ENCODE assay signal across 10 mouse cellular contexts in the genomic region with DNA sequence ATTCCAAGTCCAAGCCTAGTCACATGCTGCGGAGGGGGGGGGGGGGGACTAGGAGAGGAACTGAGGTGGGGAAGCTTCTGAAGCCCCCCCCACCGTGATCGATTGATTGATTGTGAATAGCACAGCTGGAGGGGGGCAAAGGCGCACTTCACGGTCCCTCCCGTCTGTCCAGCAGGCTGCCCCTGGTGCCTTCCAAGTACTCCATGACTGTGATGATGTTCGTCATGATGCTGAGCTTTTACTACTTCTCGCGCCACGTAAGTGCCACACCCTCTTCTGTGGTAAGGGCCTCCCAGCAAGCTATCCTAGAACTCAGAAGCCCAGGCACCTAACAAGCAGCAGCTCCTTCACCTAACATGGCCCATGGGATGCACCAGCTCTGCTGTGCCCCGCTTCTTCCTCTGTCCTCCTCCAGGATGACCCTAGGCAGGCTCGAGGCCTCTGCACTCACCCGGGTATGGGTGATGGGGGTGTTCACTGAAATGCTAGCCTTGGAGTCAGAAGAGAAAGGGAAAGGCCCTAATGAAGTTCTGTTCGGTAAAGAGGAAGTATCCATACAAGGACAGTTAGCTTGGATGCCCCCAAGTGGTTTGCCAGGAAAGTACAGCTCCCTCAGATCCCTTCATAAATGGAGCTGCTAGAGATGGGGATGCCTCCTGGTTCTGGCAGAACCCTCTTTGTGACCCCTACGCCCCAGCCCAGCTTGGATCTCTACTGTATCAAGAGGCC. TPM values are rescaled to one million over a fixed set of nuclear protein-coding genes. Genes with fewer than 3 reads are reported as not detected.
DNase-seq lines count a peak whose midpoint lies in the region; ATAC-seq and TF ChIP-seq lines count a peak whose summit lies in the region.
"Had no signal": no experiment of that assay in that cellular context is flagged by ENCODE, and none has a peak within 500 bp of the region (broad histone marks: within the 10 kb centered on the region; RNA-seq: fewer than 3 reads in every experiment).

No protein-coding gene starts in this region.

- H3K36me3 ChIP-seq in liver, embryonic 11.5 days (ENCODE audit: control insufficient read depth, insufficient read depth, low read length) = peaks cover 9% of the 10 kb centered on the region; the same call in 1 of the 2 replicates
- H3K36me3 ChIP-seq in hindbrain, embryonic 14.5 days (replicated peaks; ENCODE audit: control insufficient read depth, insufficient read depth) = peaks cover 59% of the 10 kb centered on the region

- no peaks in the 10 kb centered on the region for H3K9me3 ChIP-seq in liver, embryonic 11.5 days (ENCODE audit: control insufficient read depth, low read length)
- no peaks in the 10 kb centered on the region for H3K9me3 ChIP-seq in hindbrain, embryonic 14.5 days (ENCODE audit: control insufficient read depth, low read length)
- H3K9me3 ChIP-seq: embryonic facial prominence, embryonic 13.5 days had no signal

- in situ Hi-C loops in Patski (cut with MboI; ENCODE audit: low pct_unique_long_range_greater_than_20kb) = loop anchor here (5.0 kb wide), 1 partner anchor 101 kb away; no protein-coding TSS in a partner anchor

- 82% methylated on average over 15 of the region's 15 CpGs for WGBS in liver, embryonic 11.5 days
- WGBS in hindbrain, embryonic 14.5 days = 75% methylated on average over 15 of the region's 15 CpGs

- H3K4me2 ChIP-seq in liver, embryonic 11.5 days = no peak overlapping the region
- H3K4me2 ChIP-seq in hindbrain, embryonic 14.5 days (replicated peaks) = no peak overlapping the region
- H3K4me2 ChIP-seq: embryonic facial prominence, embryonic 13.5 days had no signal

- no peak overlapping the region for H3K4me3 ChIP-seq in liver, embryonic 11.5 days (ENCODE audit: low read depth, low read length)
- no peak overlapping the region for H3K4me3 ChIP-seq in hindbrain, embryonic 14.5 days (replicated peaks; ENCODE audit: low read length)
- H3K4me3 ChIP-seq: embryonic facial prominence, embryonic 13.5 days; myocyte had no signal

- H3K9ac ChIP-seq in liver, embryonic 11.5 days (ENCODE audit: low read depth, low read length) = no peak overlapping the region
- no peak overlapping the region for H3K9ac ChIP-seq in hindbrain, embryonic 14.5 days
- H3K9ac ChIP-seq: embryonic facial prominence, embryonic 13.5 days had no signal

- H3K4me1 ChIP-seq in liver, embryonic 11.5 days (replicated peaks; ENCODE audit: control insufficient read depth, insufficient read depth, low read length) = no peaks in the 10 kb centered on the region
- no peaks in the 10 kb centered on the region for H3K4me1 ChIP-seq in hindbrain, embryonic 14.5 days (replicated peaks; ENCODE audit: control insufficient read depth, insufficient read depth, low read length)

- no peak overlapping the region for H3K27ac ChIP-seq in liver, embryonic 11.5 days (ENCODE audit: low read depth, low read length)
- H3K27ac ChIP-seq in hindbrain, embryonic 14.5 days = no peak overlapping the region
- H3K27ac ChIP-seq: embryonic facial prominence, embryonic 13.5 days had no signal

- intact Hi-C loops in left cerebral cortex, postnatal 25 days (cut with DNase I) = loop anchor here (2.0 to 5.0 kb wide), 3 partner anchors 76 to 281 kb away; a partner anchor contains a TSS

- TF ChIP-seq CTCF in Patski (IDR thresholded peaks at IDR 0.05) = no peak

- no peaks in the 10 kb centered on the region for H3K27me3 ChIP-seq in liver, embryonic 11.5 days (replicated peaks; ENCODE audit: control insufficient read depth, insufficient read depth, low read length)
- H3K27me3 ChIP-seq in Patski = no peaks in the 10 kb centered on the region
- no peaks in the 10 kb centered on the region for H3K27me3 ChIP-seq in hindbrain, embryonic 14.5 days (ENCODE audit: control insufficient read depth, insufficient read depth, low read length)
- H3K27me3 ChIP-seq: embryonic facial prominence, embryonic 13.5 days had no signal

- peak; percentile 27 for DNase-seq in liver
- DNase-seq in liver, embryonic 11.5 days (ENCODE audit: low spot score) = no peak
- DNase-seq in Patski (ENCODE audit: low read depth, low spot score) = peak; percentile 17
- peak; percentile 48 for DNase-seq in embryo, embryonic 11 days
- peak; percentile 61 for DNase-seq in hindbrain, embryonic 14.5 days (ENCODE audit: low spot score)
- DNase-seq in left cerebral cortex, postnatal 25 days (ENCODE audit: low spot score in 2 of 2) = peak; percentile 68 to 82
- DNase-seq in natural killer cell, adult 2 months (ENCODE audit: low spot score in 2 of 2) = peak; percentile 24 to 55
- DNase-seq in urinary bladder, postnatal 25 days (ENCODE audit: low spot score) = peak; percentile 38

- no peak for ATAC-seq in liver, embryonic 11.5 days (replicated peaks; ENCODE audit: low FRiP score)
- peak; percentile 72 for ATAC-seq in Patski
- no peak for ATAC-seq in hindbrain, embryonic 14.5 days (ENCODE audit: low FRiP score)

- CTCF ChIA-PET in Patski (lab: Charles Lee) = interaction anchor here (0.7 to 4.8 kb wide), 7 partner anchors 9 to 116 kb away, joined by 3 to 31 read pairs (median 5); no protein-coding TSS in a partner anchor

- POLR2A ChIA-PET in Patski (lab: Charles Lee) = no interaction called here

RNA-seq across cellular contexts. Expression of a gene that starts 25.3 kb away (rescaled TPM):
- polyA plus RNA-seq in liver, embryonic 11.5 days (2014; fragmentation: Nextera tagmentation; extraction: Ambion mirVana) = 5.5 and 6.0 TPM in 2 replicates
- 5.9 TPM for polyA plus RNA-seq in Patski (2021)
- 6.1 and 6.2 TPM in 2 replicates for polyA plus RNA-seq in hindbrain, embryonic 14.5 days (2014; fragmentation: Nextera tagmentation; extraction: Ambion mirVana)
- total RNA-seq in left cerebral cortex, postnatal 25 days (2021) = 10 to 100 TPM in 1 of 2 experiments, 1 to 10 TPM in 1; 9.3 to 10.2 TPM

RNA-seq across cellular contexts. Expression of a gene that starts 25.5 kb away (rescaled TPM):
- polyA plus RNA-seq in liver, embryonic 11.5 days (2014; fragmentation: Nextera tagmentation; extraction: Ambion mirVana) = 20.6 and 24.4 TPM in 2 replicates
- polyA plus RNA-seq in Patski (2021) = 11.0 TPM
- 6.2 and 6.9 TPM in 2 replicates for polyA plus RNA-seq in hindbrain, embryonic 14.5 days (2014; fragmentation: Nextera tagmentation; extraction: Ambion mirVana)
- total RNA-seq in left cerebral cortex, postnatal 25 days (2021) = 1 to 10 TPM; 4.5 to 4.6 TPM
